Mouse (Mus musculus) layer of hippocampus, adult 18-20 months (tissue): Measurements from ENCODE around the gene Gramd1b. TPM values are rescaled to one million over a fixed set of nuclear protein-coding genes. Genes with fewer than 3 reads are reported as not detected.

Experiments
- DNase-seq, 2 experiments: peaks; one replicate each; pipeline ENCODE4 v3.0.0; 2022; ENCODE audit warnings: low spot score in 2 of 2
- total RNA-seq, 2 experiments: library from RNA; stranded (reverse); gene quantifications; 2 replicates each; pipeline ENCODE4 v1.2.3; 2021

The Gramd1b gene
- total RNA-seq, 2 experiments from 2014 or later: 146 to 159 TPM

DNA sequence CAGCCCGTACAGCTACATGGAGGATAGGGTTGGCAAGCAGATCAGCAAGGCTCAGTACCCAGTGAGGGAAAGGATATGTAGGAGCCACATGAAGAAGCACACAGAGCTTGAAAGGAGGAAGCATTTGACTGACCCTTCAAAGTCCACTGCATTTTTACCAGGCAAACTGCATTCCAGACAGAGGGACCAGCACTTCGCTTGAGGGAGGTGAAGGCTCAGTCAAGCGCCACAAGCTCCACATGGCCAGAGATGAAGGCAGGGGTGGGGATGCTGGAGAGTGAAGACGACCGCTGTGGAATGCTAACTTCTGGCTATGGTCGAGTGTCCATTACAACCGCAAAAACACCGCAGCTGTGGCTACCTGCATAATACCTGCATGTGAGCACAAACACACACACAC lies 100.2 kb downstream of the Gramd1b start:
- no peak for DNase-seq

DNA sequence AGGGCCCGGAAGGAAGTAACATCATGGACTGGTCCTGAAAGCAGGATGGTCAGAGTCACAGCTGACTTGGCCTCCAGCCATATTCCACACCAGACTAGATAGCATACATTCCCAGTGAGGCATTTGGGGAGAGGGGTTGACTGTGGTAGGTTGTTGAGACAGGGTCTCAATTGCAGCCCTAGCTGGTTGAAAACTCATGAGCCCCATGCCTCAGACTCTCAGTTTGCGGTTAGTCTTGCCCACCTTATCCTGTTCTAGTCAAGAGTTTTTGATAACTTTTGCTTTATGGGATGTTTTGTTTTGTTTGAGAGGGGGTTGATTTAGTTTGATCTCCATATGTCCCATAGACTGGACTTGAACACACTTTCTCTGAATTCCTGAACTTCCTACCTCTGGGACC lies 103.5 kb downstream of the Gramd1b start:
- no peak for DNase-seq

DNA sequence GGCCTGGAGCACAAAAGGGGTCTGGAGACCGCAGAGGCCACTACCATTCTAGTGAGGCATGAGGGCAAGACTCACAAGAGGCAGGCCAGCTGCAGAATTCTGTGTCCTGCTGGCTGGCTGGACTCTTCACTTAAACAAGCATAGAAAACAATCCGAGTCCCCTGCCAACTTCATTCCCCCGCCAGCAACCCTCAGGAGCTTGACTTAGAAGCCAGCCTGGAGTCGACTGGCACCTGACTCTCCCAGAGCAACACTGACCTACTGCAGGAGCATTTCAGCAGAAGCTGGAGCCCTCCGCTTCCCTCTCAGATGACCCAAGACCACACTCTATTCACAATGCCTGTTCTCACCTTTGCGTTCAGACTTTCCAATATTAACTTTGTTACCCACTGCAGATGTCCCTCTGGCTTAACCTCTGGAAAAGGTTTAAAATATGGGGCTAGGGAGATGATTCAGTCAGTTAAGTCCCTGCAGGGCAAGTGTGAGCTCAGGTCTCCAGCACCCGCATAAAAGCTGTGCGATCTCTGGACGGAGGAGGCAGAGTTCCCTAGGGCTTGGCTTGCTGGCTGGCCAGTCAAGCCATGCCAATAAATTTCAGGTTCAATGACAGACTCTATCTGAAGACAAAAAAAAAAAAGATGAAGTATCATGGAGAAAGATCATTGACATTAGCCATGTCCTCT lies 104.8 kb downstream of the Gramd1b start:
- no peak for DNase-seq

DNA sequence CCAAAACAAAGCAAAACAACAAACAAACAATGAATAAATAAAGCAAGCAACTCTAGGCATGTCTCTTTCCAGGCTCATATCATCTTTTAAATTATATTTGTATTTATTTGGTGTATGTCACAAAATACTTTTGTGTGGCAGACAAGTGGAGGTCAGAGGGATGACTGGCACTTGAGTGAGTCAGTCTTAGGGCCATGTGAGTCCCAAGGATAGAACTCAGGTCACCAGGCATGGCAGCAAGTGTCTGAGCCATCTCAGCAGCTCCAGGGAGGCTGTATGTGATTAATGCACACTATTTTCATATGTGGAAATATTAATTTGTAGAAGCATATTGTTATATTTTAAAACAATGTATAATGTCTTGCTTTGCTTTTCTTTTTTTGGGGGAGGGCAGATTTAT lies 106.3 kb downstream of the Gramd1b start:
- no peak for DNase-seq

DNA sequence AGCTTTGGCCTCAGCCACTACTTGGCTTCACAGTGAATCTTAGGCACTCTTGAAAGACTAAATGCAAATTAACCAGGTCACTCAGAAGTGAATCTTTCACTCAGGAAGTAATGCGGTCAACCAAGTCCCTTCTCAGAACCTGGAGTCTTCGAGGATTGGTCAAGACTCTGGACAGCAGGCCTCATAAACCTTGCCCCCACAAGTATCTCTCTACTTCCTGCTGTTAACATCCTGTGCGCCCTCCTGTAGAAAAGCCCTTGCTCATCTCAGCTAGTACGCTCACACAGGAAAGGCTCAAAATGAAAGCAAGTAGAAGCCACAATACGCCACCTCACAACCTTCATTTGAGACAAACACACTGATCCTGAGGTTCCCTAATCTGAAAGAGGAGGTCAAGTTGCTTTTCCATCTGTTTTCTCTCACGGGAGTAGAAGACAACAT lies 107.7 kb downstream of the Gramd1b start:
- no peak for DNase-seq

DNA sequence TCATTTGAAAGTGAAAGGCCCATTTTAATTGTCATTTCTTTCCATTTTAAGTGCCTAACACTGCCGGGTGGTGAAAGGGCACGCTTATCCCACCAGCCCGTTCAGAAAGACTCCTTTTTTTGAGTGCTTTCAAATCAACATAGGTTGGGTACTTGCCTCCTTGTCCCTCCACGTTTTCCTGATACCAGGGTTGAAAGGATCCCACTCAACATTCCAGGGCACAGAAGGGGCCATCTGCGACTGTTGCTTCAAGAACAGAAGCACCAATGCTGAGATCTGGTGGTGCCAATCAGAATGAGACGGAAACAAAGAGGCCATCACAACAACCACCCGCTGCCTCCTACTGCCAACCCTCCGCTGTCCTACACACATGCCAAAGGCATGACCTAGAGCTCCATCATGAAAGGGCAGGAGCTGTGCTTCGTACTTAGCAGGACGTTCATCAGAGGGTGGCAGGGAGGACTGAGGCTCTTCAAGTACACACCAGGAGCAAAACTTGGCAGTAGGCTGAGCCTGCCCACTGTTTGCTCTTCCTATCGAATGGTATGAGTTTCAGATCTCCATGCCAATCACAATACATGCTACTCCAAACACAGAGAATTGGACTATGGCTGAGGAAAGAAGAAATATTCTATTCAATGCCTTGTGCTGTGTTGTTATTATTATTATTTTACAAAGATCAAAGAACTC lies 108.7 kb downstream of the Gramd1b start:
- no peak for DNase-seq

DNA sequence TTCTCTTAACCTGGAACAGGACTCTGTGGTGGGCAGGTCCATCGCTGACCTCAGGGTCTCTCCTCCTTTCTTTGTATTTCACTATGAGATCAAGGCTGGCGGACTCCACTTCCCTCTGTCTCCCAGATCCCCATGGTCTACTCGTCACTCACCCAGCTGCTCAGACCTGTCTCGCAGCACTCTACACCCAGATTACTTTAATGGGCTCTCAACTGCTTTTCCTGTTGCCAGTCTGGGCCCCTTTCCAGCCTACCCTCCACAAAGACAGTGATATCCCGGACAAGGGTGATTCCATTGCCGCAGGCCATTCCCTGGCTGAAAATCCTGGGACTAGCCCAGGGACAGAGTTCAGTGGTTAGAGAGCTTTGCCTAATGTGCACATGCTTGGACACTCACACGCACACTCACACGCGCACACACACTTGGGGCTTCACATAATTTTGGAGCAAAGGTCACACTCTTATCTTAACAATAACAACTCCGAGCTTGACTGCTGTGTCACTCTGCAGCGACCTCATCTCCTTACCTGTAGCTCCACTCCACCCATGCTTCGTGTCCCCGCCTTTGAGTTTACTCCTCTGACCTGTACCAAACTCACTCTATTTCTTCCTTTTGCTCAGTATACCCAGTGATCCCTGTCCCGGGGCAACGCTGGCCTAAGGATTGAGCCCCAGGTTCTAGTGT lies 110.4 kb downstream of the Gramd1b start:
- DNase-seq: no peak

DNA sequence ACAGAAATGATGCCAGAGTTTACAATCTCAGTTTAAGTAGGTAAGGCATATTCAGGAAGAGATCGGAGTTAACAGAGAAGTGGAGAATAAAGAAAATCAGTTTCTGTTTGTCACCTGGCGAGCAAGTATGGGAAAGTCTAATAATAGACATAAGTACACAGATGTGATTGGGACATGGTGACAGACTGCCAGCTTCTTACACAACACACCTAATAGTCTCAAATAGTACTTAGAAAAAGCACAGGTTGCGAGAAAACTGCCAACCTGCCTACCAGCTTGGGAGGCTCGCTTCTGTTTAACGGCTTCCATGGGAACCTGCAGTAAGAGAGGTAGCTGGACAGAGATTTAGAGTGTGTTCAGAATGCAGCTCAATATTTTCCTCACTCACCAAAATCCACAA lies 112.4 kb downstream of the Gramd1b start:
- DNase-seq: no peak

DNA sequence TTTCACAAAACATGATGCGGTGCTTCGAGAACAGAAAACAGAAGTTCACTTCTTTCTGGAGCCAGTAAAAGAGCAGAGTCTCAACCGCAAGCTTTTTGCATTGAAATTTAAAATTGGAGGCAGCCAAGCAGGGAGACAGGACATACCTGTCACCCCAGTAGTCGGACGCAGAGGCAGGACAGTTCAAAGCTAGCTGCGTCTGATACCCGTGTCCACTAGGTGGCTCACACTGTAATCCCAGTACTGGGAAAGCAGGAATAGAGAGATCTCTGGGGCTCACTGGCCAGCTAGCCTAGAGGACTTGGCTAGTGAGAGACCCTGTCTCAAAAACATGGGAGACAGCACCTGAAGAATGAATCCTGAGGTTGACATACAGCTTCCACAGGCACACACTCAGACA lies 115.0 kb downstream of the Gramd1b start:
- peak in 1 of 2 experiments; percentile 22 for DNase-seq

DNA sequence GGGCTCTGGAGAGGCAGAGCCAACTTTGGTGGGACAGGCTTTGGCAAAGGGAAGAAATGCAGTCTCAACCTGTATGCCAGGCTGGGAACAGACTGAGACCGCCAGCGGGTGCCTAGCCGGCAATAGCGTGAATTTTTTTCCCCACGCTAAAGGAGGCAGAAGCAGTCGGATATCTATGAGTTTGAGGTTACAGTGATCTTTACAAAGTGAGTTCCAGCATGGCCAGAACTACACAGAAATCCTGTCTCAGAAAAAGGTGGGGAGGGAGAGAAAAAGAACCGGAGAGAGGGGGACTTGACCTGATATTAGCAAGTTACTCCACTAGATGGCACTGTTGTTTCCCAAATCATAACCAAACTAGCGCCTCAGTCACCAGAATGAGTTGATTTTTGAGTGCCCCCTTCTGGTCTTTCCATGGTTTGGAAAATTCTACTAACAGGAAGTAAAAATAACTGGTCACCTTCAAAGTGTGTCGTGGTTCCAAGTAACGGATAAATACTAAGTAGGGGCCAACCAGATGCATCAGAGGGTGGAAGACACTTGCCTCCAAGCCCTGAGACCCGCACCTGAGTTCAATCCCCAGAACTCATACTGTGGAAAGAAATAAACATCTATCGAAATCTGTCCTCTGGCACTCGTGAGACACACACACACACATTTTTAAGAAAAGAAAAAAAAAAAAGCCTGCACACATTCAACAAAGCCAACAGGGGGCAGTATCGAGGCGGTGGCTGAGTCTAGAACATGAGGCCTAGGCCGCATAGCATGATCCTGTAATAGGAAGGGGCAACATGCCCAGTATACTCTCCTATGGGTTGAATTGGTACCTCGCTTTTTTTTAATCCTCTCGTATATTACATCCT lies 116.0 kb downstream of the Gramd1b start:
- peak; percentile 56 to 91 for DNase-seq

DNA sequence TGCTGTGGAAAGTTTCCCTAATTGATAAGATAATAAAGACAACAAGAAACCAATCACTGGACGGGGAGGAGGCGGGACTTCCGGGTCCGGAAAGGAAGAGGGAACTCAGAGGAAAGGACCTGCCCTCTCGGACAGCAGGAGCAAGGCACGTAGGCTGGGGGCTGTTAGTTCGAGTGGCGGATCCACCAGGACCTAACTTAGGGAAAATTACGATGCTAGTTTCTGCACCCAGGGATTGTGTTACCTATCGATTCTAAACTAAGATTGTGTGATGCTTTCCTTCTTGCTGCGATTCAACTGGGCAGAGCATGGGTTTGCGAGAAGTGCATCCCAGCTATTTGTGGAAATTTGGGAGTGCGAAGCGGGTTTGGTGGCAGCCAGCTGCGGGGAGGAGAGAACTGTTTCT lies 116.7 kb downstream of the Gramd1b start:
- DNase-seq: peak; percentile 62 to 81

DNA sequence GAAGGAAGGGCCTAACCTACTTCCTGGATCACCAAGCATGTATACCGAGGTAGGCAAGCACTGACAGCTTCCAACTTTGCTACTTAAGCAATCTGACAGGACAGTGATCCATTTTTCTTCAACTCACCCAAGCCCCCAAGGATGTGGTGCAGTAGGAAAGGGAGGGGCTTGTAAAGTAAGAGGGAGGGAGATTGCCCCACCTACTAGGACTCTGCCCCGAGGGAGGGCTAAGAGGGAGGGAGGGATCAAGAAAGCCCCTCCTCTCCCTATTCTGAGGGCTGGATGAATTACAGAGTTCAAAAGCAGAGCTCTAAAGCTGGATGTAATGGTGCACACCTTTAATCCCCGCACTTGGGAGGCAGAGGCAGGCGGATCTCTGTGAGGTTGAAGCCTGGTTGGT lies 117.6 kb downstream of the Gramd1b start:
- DNase-seq: no peak

DNA sequence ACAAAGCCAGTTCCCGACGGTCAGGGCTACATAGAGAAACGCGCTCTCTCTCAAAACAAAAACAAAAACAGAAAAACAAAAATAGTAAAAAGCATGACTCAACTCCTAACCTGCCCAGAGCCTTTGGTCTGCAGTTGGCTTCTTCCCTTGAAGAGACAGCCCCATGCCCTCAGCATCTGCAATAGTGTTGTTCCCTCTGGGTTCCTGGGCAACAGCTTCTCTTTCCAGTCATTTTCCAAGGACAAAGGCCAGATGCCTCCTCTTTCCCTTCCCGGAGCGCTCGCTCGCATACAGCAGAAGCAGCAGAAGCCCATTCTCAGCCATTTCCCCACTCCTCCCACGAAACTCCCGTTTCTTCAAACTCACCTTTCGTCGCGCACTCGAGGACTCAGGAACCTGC lies 118.3 kb downstream of the Gramd1b start:
- no peak for DNase-seq

DNA sequence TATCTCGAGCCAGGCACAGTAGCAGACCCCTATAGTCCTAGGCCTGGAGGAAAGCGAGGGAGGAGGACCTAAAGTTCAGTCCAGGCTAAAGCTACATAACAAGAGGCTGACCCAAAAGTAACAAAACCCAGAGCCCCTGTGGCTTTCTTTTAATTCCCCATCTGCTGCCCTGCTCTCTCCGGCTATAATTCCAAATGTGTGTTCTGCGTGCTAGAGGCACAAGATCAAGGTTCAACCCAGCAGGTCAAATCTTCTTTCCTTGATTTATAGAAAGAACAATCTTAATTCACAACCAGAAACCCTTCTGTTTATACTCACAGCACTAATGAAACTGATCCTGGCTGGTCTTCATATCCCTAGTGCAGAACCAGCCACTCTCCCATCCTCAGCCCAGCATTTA lies 118.9 kb downstream of the Gramd1b start:
- DNase-seq: no peak

DNA sequence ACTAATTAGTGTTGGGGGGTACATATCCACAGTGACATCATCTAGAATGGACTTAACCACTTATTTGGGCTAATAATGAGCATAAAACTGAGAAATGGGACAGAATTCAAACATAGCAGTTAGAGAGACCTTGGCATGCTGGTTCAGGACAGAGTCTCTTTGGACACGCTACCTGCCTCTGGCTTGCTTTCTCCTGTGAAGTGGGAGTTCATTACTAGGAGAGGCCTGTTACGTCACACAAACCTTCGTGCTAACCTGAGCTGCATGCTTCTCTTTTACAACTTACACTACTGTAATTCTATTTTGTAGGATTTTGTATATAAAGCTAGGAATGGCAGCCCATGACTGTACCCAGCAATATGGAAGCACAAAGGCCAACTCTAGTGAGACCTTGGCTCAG lies 120.3 kb downstream of the Gramd1b start:
- DNase-seq: no peak

DNA sequence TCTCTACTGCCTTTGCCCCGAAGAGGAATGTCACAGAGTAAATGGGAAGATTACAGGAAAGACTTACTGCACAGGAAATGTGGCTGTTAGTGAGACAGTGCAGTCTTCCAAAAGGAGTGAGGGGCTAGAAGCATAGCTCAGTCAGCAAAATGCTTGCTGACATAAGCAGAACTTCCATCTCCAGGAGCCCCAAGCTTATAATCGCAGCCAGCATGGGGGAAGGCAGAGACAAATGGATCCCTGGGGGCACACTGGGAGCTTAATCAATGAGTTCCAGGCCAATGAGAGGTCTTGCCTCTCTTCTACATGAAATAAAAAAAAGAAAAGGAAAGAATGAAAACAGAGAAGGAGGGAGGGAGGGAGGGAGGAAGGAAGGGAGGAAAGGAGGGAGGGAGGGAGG lies 122.1 kb downstream of the Gramd1b start:
- no peak for DNase-seq

DNA sequence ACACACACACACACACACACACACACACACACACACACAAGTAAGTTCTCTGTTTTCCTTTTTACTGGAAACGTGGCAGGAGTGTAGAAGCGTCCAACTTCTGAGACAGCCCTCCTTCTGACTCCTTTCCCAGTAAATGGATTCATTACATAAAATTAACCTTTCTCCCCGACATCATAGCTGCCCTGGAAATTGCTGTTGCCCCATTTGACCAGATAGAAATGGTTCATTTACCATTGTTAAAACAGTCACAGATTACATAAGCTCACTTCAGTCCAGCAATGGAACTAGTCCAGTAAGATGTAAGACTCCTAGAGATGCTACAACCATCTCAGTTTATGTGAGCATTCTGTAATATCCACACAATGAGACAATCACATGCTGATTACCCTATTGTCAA lies 122.8 kb downstream of the Gramd1b start:
- DNase-seq: no peak

DNA sequence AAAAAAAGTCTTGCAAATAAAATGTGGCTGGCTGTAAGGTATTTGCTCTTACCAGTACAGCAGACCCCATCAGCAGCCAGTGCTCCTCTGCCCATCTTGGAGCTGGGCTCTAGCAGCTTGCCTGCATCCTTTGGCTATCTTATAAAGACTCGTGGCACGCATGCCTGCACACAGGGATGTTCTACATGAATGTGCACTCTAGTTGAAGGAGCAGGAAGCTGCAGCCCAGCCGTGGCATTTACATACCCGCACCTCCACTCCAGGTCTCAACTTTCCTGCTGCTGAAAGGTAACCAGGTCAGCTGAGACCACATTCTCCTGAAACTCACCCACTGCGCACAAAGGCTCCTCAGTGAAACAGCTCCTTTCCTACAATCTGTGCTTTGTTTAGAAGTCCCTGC lies 123.3 kb downstream of the Gramd1b start:
- no peak for DNase-seq

DNA sequence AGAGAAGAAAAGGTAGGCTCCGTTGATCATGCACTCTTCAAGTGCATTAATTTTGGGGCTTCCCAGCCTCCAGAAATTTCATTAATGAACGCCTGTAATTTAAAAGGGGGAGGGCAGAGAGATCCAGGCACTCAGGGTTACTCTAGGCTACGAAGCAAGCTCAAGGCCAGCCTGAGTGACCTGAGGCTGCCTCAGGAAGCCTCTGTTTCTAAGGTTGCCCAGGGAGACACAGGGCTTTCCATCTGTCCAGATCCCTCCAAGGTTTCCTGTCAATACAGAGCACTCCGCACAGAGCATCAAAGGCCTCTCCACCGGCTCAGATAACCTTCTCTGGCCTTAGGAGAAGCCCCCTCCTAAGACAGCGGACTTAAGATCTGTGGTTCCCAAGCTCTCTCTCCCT lies 125.4 kb downstream of the Gramd1b start:
- DNase-seq: no peak

DNA sequence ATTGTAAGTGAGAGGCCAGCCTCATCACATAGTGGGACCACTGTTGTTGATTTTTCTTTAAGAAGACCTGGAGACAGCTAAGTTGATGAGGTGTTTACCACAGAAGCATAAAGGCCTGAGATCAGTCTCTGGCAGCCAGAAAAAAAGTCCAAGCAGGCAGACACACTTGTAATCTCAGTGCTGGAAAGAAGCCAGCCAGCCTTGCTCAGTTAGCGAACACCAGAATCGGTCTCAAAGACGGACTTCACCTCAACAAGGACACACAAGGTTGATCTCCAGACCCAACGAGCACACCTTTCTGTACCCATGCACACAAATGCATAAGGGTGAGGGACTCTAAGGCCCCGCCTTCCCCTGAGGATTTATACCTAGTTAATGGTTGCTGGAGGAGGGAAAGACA lies 125.9 kb downstream of the Gramd1b start:
- DNase-seq: no peak

DNA sequence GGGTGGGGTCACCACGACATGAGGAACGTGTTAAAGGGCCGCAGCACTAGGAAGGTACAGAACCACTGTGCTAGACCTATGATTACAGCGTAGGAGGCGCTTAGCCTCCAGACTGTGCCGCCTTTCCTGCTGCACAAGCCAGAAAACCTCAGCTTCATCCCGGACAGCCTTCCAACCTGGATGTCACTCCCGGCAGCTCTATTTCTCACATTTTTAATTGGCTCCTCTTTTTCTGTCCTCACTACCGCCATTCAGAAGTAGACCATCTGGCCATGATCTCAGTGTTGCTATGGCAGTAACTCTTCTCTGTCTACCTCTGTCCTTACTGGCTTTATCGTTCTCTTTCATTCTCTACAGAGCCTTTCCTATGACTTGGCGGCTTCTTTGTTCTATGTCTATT lies 126.5 kb downstream of the Gramd1b start:
- peak in 1 of 2 experiments; percentile 58 for DNase-seq
